Mouse (Mus musculus) left cerebral cortex, adult 18-20 months (tissue): ENCODE data around the gene Phf1. TPM values are rescaled to one million over a fixed set of nuclear protein-coding genes. Genes with fewer than 3 reads are reported as not detected.
"Not testable (repeated sequence)": the region's sequence is repeated elsewhere in the genome, so short reads cannot be mapped to it uniquely, and the experiment has no call there.

Source experiments
- DNase-seq, 2 experiments: peaks; one replicate each; pipeline ENCODE4 v3.0.0; 2021 to 2022; ENCODE audit warnings: low spot score in 2 of 2, mixed read lengths in 1 of 2
- long read RNA-seq, 2 experiments: library from polyadenylated mRNA; stranded (forward); transcript quantifications; one replicate each; pipeline ENCODE4 v2.0.0; 2021
- total RNA-seq, 2 experiments: library from RNA; stranded (reverse); gene quantifications; 2 replicates each; pipeline ENCODE4 v1.2.3; 2021

Gene Phf1
- 10 to 100 TPM; 39.5 to 46.7 TPM for total RNA-seq
- long read RNA-seq, experiment 1, transcript Phf1-201 (15 exons, 2,522 nt) = major isoform, 8 of 25 reads
- long read RNA-seq, experiment 1, partial matches to known transcripts = 3 of 25 reads
- long read RNA-seq, experiment 1, other reads (novel, unspliced or antisense) = 13 of 25 reads
- long read RNA-seq, experiment 2, transcript Phf1-201 (15 exons, 2,522 nt) = major isoform, 7 of 31 reads
- long read RNA-seq, experiment 2, partial matches to known transcripts = 8 of 31 reads
- long read RNA-seq, experiment 2, other reads (novel, unspliced or antisense) = 15 of 31 reads

- peak; percentile 96 to 97 for DNase-seq
These were observed at the start of gene Phf1 for GRCm38 (mm10) chr17:26932839-26933398. Gene Phf1, plus strand, starts transcription at chr17:26933052.

- DNase-seq = no peak
These were observed 49.3 kb upstream of the Phf1 start for GRCm38 (mm10) chr17:26883585-26883984.

- DNase-seq = peak; percentile 73 to 74
These were observed 47.6 kb upstream of the Phf1 start for GRCm38 (mm10) chr17:26884995-26885926.

GRCm38 (mm10) chr17:26886047-26886749 is 46.7 kb upstream of the Phf1 start:
- DNase-seq = peak; percentile 84 to 87

GRCm38 (mm10) chr17:26887926-26888325 is 44.9 kb upstream of the Phf1 start:
- no peak for DNase-seq

GRCm38 (mm10) chr17:26892635-26893375 is 40.0 kb upstream of the Phf1 start:
- DNase-seq = no peak

- no peak for DNase-seq
These were observed 39.4 kb upstream of the Phf1 start for GRCm38 (mm10) chr17:26893492-26893891.

GRCm38 (mm10) chr17:26894342-26894741 is 38.5 kb upstream of the Phf1 start:
- DNase-seq = peak; percentile 18 to 32

GRCm38 (mm10) chr17:26895578-26895977 is 37.3 kb upstream of the Phf1 start:
- peak; percentile 46 to 75 for DNase-seq

- DNase-seq = no peak
These were observed 31.9 kb upstream of the Phf1 start for GRCm38 (mm10) chr17:26900916-26901315.

GRCm38 (mm10) chr17:26904320-26904719 is 28.5 kb upstream of the Phf1 start:
- no peak for DNase-seq

- not testable (repeated sequence) for DNase-seq
These were observed 25.3 kb upstream of the Phf1 start for GRCm38 (mm10) chr17:26907506-26907905.

GRCm38 (mm10) chr17:26915248-26915647 is 17.6 kb upstream of the Phf1 start:
- no peak for DNase-seq

GRCm38 (mm10) chr17:26916711-26917482 is 16.0 kb upstream of the Phf1 start, which contains the start of gene Kifc5b:
Gene Kifc5b, plus strand, starts transcription at chr17:26917091.
- peak; percentile 100 for DNase-seq

GRCm38 (mm10) chr17:26917560-26917959 is 15.3 kb upstream of the Phf1 start:
- DNase-seq = not testable (repeated sequence)

- no peak for DNase-seq
These were observed 14.5 kb upstream of the Phf1 start for GRCm38 (mm10) chr17:26918343-26918742.

- not testable (repeated sequence) for DNase-seq
These were observed 13.3 kb upstream of the Phf1 start for GRCm38 (mm10) chr17:26919516-26919915.

- not testable (repeated sequence) for DNase-seq
These were observed 10.5 kb upstream of the Phf1 start for GRCm38 (mm10) chr17:26922368-26922767.

- DNase-seq = not testable (repeated sequence)
These were observed 7.4 kb upstream of the Phf1 start for GRCm38 (mm10) chr17:26925414-26925813.
